Mouse (Mus musculus): Measurements from ENCODE around the gene Hoxa4.

- TF ChIP-seq CTCF (IDR thresholded peaks at IDR 0.05; ENCODE audit: low read depth) (no peak), EP300 (IDR thresholded peaks at IDR 0.05; ENCODE audit: low read depth) (no peak)
These were observed 38.2 kb upstream of the Hoxa4 start for GRCm38 (mm10) chr6:52229558-52230416.
